Mouse (Mus musculus): Measurements from ENCODE around the gene Cd276. TPM values are rescaled to one million over a fixed set of nuclear protein-coding genes. Genes with fewer than 3 reads are reported as not detected.

Gene Cd276
- polyA plus RNA-seq (2014; fragmentation: Illumina TruSeq; extraction: RNeasy Lipid Tissue Mini Kit (QIAGEN cat#74804)) = 5.6 TPM

GRCm38 (mm10) chr9:58554908-58555684 is at the start of gene Cd276:
Gene Cd276 (minus strand): TSS chr9:58555437.

DNA sequence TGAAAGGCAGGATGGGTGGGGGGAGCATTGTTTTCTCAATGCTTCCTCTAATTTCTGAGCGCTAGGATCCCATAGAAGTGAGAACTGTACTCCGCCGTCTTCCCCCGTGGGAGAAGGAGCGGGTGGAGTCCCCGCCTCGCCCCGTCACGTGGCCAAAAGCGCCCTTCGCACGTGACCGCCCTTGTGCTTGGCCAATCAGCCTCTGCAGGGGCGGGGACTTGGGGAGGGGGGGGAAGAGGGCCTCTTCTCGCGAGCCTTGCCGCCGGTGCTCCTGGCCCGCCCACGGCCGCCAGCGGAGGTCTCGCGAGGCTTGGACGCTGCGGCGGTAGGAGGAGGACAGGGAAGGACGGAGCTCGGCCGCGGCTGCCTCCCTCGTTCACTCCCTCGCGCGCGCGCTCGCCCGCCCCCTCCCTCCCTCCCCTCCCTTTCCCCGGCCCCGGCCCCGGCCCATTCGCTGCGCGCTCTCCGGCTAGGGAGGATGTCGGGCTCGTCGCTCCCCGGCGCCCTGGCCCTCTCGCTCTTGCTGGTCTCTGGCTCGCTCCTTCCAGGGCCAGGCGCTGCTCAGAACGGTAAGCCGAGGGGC is 26.8 kb upstream of the Cd276 start, which contains the start of gene Nptn:
Gene Nptn (plus strand): TSS at position 283 of the 583 bp plus-strand sequence.

DNA sequence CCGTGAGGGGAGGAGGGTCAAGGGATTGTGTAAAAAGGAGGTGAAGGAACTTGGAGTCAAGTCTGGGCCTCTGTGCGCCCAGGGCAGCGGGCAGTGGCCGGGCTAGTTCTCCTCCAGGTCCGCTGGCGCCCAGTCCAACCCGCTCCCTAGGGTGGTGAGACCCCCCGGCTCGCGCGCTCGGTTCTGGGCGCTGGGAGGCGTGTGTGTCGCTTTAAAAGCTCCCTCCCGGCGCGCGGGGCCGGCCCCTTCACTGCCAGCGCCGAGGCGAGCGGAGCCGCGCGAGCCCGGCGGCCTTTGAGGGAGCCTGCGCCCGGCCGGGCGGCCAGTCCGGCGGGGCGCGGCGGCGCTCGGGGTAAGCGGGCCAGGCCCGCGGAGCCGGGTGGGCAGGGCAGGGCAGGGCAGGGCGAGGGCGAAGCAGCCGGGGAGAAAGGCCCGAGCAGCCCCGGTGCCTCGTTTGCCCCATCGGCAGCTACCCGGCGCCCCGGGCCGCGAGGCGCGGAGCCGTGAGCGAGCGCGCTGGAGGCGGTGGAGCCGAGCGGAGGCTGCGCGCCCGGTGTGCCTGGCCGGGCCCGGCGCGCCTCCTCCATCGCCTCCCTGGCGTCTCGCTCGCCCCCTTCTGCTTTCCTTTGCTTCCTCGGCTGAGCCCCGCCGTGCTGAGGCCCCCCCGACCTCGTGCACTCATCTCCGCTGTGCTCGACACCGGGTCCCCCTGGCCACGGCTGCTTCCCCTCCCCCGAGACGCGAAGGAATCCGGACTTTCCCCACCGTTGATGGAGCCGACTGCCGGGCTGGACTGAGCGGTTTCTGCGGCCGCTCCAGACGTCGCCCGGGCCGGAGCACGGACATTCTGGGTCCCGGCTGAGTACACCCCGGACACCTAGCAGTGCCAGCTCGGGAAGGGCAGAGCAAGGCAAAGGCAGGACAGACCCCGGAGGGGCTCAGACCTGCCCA is 67.1 kb downstream of the Cd276 start, which contains the start of gene Insyn1:
Gene Insyn1 (plus strand): TSS at position 753 of the 951 bp plus-strand sequence.

Other genes with a start within 250 kb of the Cd276 start
- 2.1 TPM for gene Loxl1, start 242.3 kb downstream of the Cd276 start, polyA plus RNA-seq (2014; fragmentation: Illumina TruSeq; extraction: RNeasy Lipid Tissue Mini Kit (QIAGEN cat#74804))
- not detected for gene Tbc1d21, start 185.0 kb downstream of the Cd276 start, polyA plus RNA-seq (2014; fragmentation: Illumina TruSeq; extraction: RNeasy Lipid Tissue Mini Kit (QIAGEN cat#74804))
- gene Insyn1, start 66.8 kb downstream of the Cd276 start, polyA plus RNA-seq (2014; fragmentation: Illumina TruSeq; extraction: RNeasy Lipid Tissue Mini Kit (QIAGEN cat#74804)) = not detected
- gene Nptn, start 26.8 kb upstream of the Cd276 start, polyA plus RNA-seq (2014; fragmentation: Illumina TruSeq; extraction: RNeasy Lipid Tissue Mini Kit (QIAGEN cat#74804)) = 777 TPM
- gene Rec114, start 188.5 kb upstream of the Cd276 start, polyA plus RNA-seq (2014; fragmentation: Illumina TruSeq; extraction: RNeasy Lipid Tissue Mini Kit (QIAGEN cat#74804)) = 1.7 TPM